Mouse (Mus musculus): ENCODE data around the gene Tmem150a. TPM values are rescaled to one million over a fixed set of nuclear protein-coding genes. Genes with fewer than 3 reads are reported as not detected.
A peak's percentile ranks its signal among the peaks of the same experiment; 100 is the strongest.

Gene Tmem150a
- polyA plus RNA-seq (2015; fragmentation: Nextera tagmentation; extraction: Ambion mirVana), result 92.3 and 113 TPM in 2 replicates

DNA sequence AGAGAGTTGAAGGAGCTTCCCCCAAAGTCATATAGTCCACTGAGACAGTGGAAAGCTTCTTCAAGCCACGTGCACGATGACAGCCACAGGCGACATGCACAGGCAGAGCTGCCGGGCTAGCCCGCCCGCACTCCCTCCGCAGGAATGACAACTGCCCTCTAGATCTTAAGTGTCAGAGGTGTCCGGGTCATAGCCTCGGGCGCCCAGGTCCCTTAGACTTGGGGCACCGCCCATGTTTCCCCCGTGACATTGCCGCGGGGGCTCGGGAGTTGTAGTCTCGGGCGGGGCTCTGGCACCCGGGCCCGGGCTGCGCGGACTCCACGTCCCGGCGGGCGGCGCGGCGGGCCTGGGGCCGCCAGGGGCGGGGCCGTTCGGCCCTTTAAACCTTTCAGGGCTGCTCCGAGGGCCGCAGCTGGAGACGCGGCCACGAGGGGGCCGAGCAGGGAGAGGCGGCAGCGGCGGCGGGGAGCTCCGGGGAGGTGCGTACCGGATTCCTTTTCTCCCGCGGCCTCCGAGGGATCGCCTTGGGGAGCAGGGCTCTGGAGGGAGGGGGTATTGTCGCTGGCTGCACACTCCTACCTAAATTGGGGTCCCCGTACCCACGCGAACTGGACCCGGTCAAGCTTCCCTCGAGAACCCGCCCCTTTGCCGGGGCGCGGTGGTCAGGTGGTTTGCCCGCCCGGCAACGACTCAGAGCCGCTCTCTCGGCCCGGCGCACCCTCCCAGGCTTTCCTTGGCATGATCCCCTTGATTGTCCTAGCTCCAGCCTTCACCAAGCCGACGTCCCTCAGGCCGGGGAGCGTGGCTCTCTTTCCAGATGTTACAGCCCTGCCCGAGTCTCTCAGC lies at the start of gene Tmem150a:
Gene Tmem150a, plus strand, starts transcription at position 382 of the 846 bp plus-strand sequence.
- H3K27ac ChIP-seq (ENCODE audit: low read depth), result peak within 1 kb of the TSS; percentile 68
- peak; percentile 85 for DNase-seq
- TF ChIP-seq CTCF (IDR thresholded peaks at IDR 0.05; ENCODE audit: low read depth), result peak; percentile 46
- no peak for TF ChIP-seq EP300 (IDR thresholded peaks at IDR 0.05; ENCODE audit: low read depth)
- no peaks in the 10 kb centered on the region for H3K9me3 ChIP-seq (ENCODE audit: low read length)
- H3K4me1 ChIP-seq (ENCODE audit: insufficient read depth), result peaks cover 54% of the 10 kb centered on the region
- H3K36me3 ChIP-seq (replicated peaks; ENCODE audit: insufficient read depth, low read length), result peaks cover 47% of the 10 kb centered on the region
- H3K9ac ChIP-seq (replicated peaks), result peak within 1 kb of the TSS; percentile 61
- peak within 1 kb of the TSS; percentile 91 for H3K4me2 ChIP-seq (ENCODE audit: low read depth, low read length)
- ATAC-seq, result peak; percentile 88
- peak within 1 kb of the TSS; percentile 69 for H3K4me3 ChIP-seq (ENCODE audit: low read depth, low read length)
- peaks cover 7% of the 10 kb centered on the region for H3K27me3 ChIP-seq (ENCODE audit: insufficient read depth, low read length)
- under 1% methylated on average over 69 of the region's 71 CpGs for WGBS (ENCODE audit: insufficient replicate concordance)

GRCm38 (mm10) chr6:72312198-72312597 lies 43.0 kb upstream of the Tmem150a start:
- no peak for ATAC-seq
- TF ChIP-seq EP300 (IDR thresholded peaks at IDR 0.05; ENCODE audit: low read depth), result no peak
- Histone ChIP-seq H3K4me3 (ENCODE audit: low read depth, low read length) (no peak overlapping the region), H3K4me1 (ENCODE audit: insufficient read depth) (0 out of 2 replicates have a peak, but pooled peaks cover 2% of the 10 kb centered on the region), H3K27ac (ENCODE audit: low read depth) (no peak overlapping the region), H3K9ac (replicated peaks) (no peak overlapping the region), H3K9me3 (ENCODE audit: low read length) (no peaks in the 10 kb centered on the region), H3K4me2 (ENCODE audit: low read depth, low read length) (no peak overlapping the region), H3K27me3 (ENCODE audit: insufficient read depth, low read length) (no peaks in the 10 kb centered on the region), H3K36me3 (replicated peaks; ENCODE audit: insufficient read depth, low read length) (peaks cover 13% of the 10 kb centered on the region)
- 81% methylated on average over 3 of the region's 3 CpGs for WGBS (ENCODE audit: insufficient replicate concordance)
- no peak for DNase-seq

GRCm38 (mm10) chr6:72313124-72313867 lies 42.0 kb upstream of the Tmem150a start:
- H3K36me3 ChIP-seq (replicated peaks; ENCODE audit: insufficient read depth, low read length), result peaks cover 24% of the 10 kb centered on the region
- 81% methylated on average over 11 of the region's 11 CpGs for WGBS (ENCODE audit: insufficient replicate concordance)

DNA sequence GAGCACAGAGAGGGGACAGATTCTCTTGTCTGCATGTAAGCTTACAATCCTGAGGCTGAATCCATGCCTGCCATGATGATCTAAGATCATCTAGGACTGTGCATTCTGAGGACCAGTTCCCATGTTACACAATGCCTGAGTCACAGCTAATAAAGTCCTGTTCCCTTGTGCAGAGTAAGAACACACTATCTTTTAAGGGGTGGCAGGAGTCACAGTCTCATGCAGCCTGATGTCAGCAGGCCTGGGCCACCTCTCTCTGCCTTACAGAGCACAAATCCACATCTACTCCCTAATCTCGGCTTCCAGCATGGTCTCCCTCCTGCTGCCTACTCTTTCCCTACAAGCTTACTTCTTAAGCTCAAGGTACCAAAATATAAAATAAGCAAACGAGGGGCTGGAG lies 39.9 kb upstream of the Tmem150a start:
- no peak for TF ChIP-seq CTCF (IDR thresholded peaks at IDR 0.05; ENCODE audit: low read depth)
- TF ChIP-seq EP300 (IDR thresholded peaks at IDR 0.05; ENCODE audit: low read depth), result no peak
- Histone ChIP-seq H3K4me3 (ENCODE audit: low read depth, low read length) (no peak overlapping the region), H3K4me2 (ENCODE audit: low read depth, low read length) (no peak overlapping the region), H3K27me3 (ENCODE audit: insufficient read depth, low read length) (no peaks in the 10 kb centered on the region), H3K4me1 (ENCODE audit: insufficient read depth) (0 out of 2 replicates have a peak, but pooled peaks cover 2% of the 10 kb centered on the region), H3K36me3 (replicated peaks; ENCODE audit: insufficient read depth, low read length) (peaks cover 45% of the 10 kb centered on the region), H3K9ac (replicated peaks) (no peak overlapping the region), H3K9me3 (ENCODE audit: low read length) (no peaks in the 10 kb centered on the region), H3K27ac (ENCODE audit: low read depth) (no peak overlapping the region)
- 82% methylated on average over 2 of the region's 2 CpGs for WGBS (ENCODE audit: insufficient replicate concordance)
- no peak for ATAC-seq
- no peak for DNase-seq

More at GRCm38 (mm10) chr6:72313124-72313867, 42.0 kb upstream of the Tmem150a start:
- TF ChIP-seq CTCF (IDR thresholded peaks at IDR 0.05; ENCODE audit: low read depth) (no peak), EP300 (IDR thresholded peaks at IDR 0.05; ENCODE audit: low read depth) (no peak)
- Histone ChIP-seq H3K9me3 (ENCODE audit: low read length) (no peaks in the 10 kb centered on the region), H3K4me2 (ENCODE audit: low read depth, low read length) (no peak overlapping the region), H3K27ac (ENCODE audit: low read depth) (no peak overlapping the region), H3K4me3 (ENCODE audit: low read depth, low read length) (no peak overlapping the region), H3K9ac (replicated peaks) (no peak overlapping the region), H3K27me3 (ENCODE audit: insufficient read depth, low read length) (no peaks in the 10 kb centered on the region), H3K4me1 (ENCODE audit: insufficient read depth) (0 out of 2 replicates have a peak, but pooled peaks cover 2% of the 10 kb centered on the region)
- ATAC-seq, result no peak
- no peak for DNase-seq

GRCm38 (mm10) chr6:72316044-72316443 lies 39.2 kb upstream of the Tmem150a start:
- Histone ChIP-seq H3K36me3 (replicated peaks; ENCODE audit: insufficient read depth, low read length) (peaks cover 52% of the 10 kb centered on the region), H3K9ac (replicated peaks) (no peak overlapping the region)
- 72% methylated on average over 1 of the region's 1 CpGs for WGBS (ENCODE audit: insufficient replicate concordance)

DNA sequence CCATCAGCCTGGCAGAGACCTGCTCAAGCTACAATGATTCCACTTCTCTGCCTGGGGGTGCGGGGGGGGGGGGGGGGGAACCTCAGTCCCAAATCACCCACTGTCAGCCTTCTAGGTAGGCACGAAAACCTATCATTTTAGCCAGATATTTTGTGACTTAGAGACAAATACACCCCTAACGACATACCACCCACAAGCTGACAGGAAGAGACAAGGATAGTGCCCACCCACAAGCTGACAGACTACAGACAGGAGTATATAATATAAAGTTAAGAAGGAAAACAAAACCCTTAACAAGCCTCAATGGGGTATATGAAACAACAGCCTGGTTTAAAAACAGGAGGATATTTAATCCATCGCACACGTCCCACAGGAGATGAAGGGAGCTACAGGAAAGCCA lies 36.8 kb upstream of the Tmem150a start:
- no peaks in the 10 kb centered on the region for H3K9me3 ChIP-seq (ENCODE audit: low read length)
- 75% methylated on average over 4 of the region's 5 CpGs for WGBS (ENCODE audit: insufficient replicate concordance)
- H3K27me3 ChIP-seq (ENCODE audit: insufficient read depth, low read length), result no peaks in the 10 kb centered on the region
- no peak overlapping the region for H3K9ac ChIP-seq (replicated peaks)
- H3K36me3 ChIP-seq (replicated peaks; ENCODE audit: insufficient read depth, low read length), result peaks cover 68% of the 10 kb centered on the region
- H3K27ac ChIP-seq (ENCODE audit: low read depth), result 0 out of 2 replicates have a peak overlapping the region, but pooled peaks have one; percentile 5
- 0 out of 2 replicates have a peak, but pooled peaks cover 2% of the 10 kb centered on the region for H3K4me1 ChIP-seq (ENCODE audit: insufficient read depth)
- TF ChIP-seq CTCF (IDR thresholded peaks at IDR 0.05; ENCODE audit: low read depth) (no peak), EP300 (IDR thresholded peaks at IDR 0.05; ENCODE audit: low read depth) (no peak)
- no peak overlapping the region for H3K4me3 ChIP-seq (ENCODE audit: low read depth, low read length)
- no peak for DNase-seq
- ATAC-seq, result peak; percentile 62
- no peak overlapping the region for H3K4me2 ChIP-seq (ENCODE audit: low read depth, low read length)

More at GRCm38 (mm10) chr6:72316044-72316443, 39.2 kb upstream of the Tmem150a start:
- Histone ChIP-seq H3K4me3 (ENCODE audit: low read depth, low read length) (no peak overlapping the region), H3K4me2 (ENCODE audit: low read depth, low read length) (no peak overlapping the region), H3K4me1 (ENCODE audit: insufficient read depth) (0 out of 2 replicates have a peak, but pooled peaks cover 2% of the 10 kb centered on the region), H3K27me3 (ENCODE audit: insufficient read depth, low read length) (no peaks in the 10 kb centered on the region), H3K9me3 (ENCODE audit: low read length) (no peaks in the 10 kb centered on the region), H3K27ac (ENCODE audit: low read depth) (no peak overlapping the region)
- ATAC-seq (no peak), DNase-seq (no peak)
- TF ChIP-seq CTCF (IDR thresholded peaks at IDR 0.05; ENCODE audit: low read depth) (peak; percentile 9; the same call in 1 of the 2 replicates), EP300 (IDR thresholded peaks at IDR 0.05; ENCODE audit: low read depth) (no peak)

Measured in liver, postnatal 0 days (tissue).